8 mouse cellular contexts compared by ENCODE assay signal in the genomic region with DNA sequence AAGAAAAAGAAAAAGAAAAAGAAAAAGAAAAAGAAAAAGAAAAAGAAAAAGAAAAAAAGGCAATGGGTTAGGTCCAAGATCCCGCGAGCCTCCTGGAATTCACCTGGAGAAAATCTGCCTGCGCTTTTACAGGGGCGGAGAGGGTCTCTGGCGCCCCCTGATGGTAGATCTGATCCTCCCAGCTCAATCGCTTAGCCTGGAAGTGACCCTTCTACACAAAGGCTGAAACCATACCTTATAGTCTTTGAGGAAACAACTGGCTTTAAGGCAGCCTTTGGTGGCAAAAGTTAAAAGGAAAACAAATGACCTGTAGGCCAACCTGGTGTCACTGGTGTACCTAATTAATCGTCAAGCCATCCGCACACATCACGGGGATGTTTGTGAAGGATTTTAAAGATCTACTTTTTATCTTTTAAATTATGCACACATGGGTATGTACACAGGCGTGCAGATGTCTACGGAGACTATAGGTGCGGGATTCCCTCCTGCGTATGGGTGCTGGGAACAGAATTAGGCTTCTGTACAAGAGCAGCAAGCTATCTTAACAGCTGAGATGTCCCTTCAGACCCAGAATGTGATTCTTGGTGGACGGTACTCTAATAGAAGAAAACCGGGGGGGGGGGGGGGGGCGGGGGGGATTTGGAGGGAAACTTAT. TPM values are rescaled to one million over a fixed set of nuclear protein-coding genes. Genes with fewer than 3 reads are reported as not detected.
A peak's percentile ranks its signal among the peaks of the same experiment; 100 is the strongest.
DNase-seq lines count a peak whose midpoint lies in the region; ATAC-seq and TF ChIP-seq lines count a peak whose summit lies in the region.

No protein-coding gene starts in this region.

- no peak overlapping the region for H3K27ac ChIP-seq in heart, embryonic 11.5 days (ENCODE audit: low read depth, low read length)
- H3K27ac ChIP-seq in kidney, embryonic 14.5 days (ENCODE audit: low read depth, low read length), result no peak overlapping the region
- H3K27ac ChIP-seq in liver, embryonic 15.5 days (replicated peaks), result no peak overlapping the region
- H3K27ac ChIP-seq in testis, adult 2 months (ENCODE audit: control insufficient read depth, insufficient read depth, low read depth, low read length), result no peak overlapping the region

- H3K4me3 ChIP-seq in heart, embryonic 11.5 days (ENCODE audit: low read depth, low read length), result peak overlapping the region; percentile 44; the same call in 1 of the 2 replicates
- peak overlapping the region; percentile 46; the same call in 1 of the 2 replicates for H3K4me3 ChIP-seq in kidney, embryonic 14.5 days (ENCODE audit: low read length)
- H3K4me3 ChIP-seq in liver, embryonic 15.5 days (replicated peaks), result peak overlapping the region; percentile 34; the same call in 1 of the 2 replicates
- no peak overlapping the region for H3K4me3 ChIP-seq in testis, adult 2 months (ENCODE audit: control insufficient read depth, low read depth, low read length)

- no peaks in the 10 kb centered on the region for H3K9me3 ChIP-seq in heart, embryonic 11.5 days (replicated peaks; ENCODE audit: control insufficient read depth, low read length)
- H3K9me3 ChIP-seq in kidney, embryonic 14.5 days (ENCODE audit: control insufficient read depth, low read length), result no peaks in the 10 kb centered on the region
- H3K9me3 ChIP-seq in liver, embryonic 15.5 days (replicated peaks), result no peaks in the 10 kb centered on the region

- peaks cover 6% of the 10 kb centered on the region for H3K27me3 ChIP-seq in heart, embryonic 11.5 days (ENCODE audit: control insufficient read depth, insufficient read depth, low read length)
- H3K27me3 ChIP-seq in kidney, embryonic 14.5 days (ENCODE audit: control insufficient read depth, insufficient read depth, low read length), result no peaks in the 10 kb centered on the region; the same call in 1 of the 2 replicates
- H3K27me3 ChIP-seq in liver, embryonic 15.5 days, result peaks cover 47% of the 10 kb centered on the region
- H3K27me3 ChIP-seq in testis, adult 2 months (ENCODE audit: control insufficient read depth, insufficient read depth, low read length), result no peaks in the 10 kb centered on the region

- H3K36me3 ChIP-seq in heart, embryonic 11.5 days (ENCODE audit: control insufficient read depth, insufficient read depth, low read length), result no peaks in the 10 kb centered on the region
- no peaks in the 10 kb centered on the region for H3K36me3 ChIP-seq in kidney, embryonic 14.5 days (ENCODE audit: control insufficient read depth, insufficient read depth, low read length)
- no peaks in the 10 kb centered on the region for H3K36me3 ChIP-seq in liver, embryonic 15.5 days (replicated peaks)
- no peaks in the 10 kb centered on the region for H3K36me3 ChIP-seq in testis, adult 2 months (ENCODE audit: control insufficient read depth, insufficient read depth, low read length)

- peak overlapping the region; percentile 91 for H3K4me2 ChIP-seq in heart, embryonic 11.5 days
- H3K4me2 ChIP-seq in kidney, embryonic 14.5 days (replicated peaks; ENCODE audit: low read depth, low read length), result peak overlapping the region; percentile 96
- peak overlapping the region; percentile 66 for H3K4me2 ChIP-seq in liver, embryonic 15.5 days

- no peaks in the 10 kb centered on the region; the same call in 1 of the 2 replicates for H3K4me1 ChIP-seq in heart, embryonic 11.5 days (ENCODE audit: control insufficient read depth, insufficient read depth, low read length)
- no peaks in the 10 kb centered on the region for H3K4me1 ChIP-seq in kidney, embryonic 14.5 days (ENCODE audit: control insufficient read depth, insufficient read depth, low read length)
- peaks cover 9% of the 10 kb centered on the region for H3K4me1 ChIP-seq in liver, embryonic 15.5 days (replicated peaks)
- peaks cover 9% of the 10 kb centered on the region for H3K4me1 ChIP-seq in testis, adult 2 months (ENCODE audit: control insufficient read depth, insufficient read depth, low read length)

- peak; percentile 75 for TF ChIP-seq CTCF in testis, adult 2 months (IDR thresholded peaks at IDR 0.05; ENCODE audit: control insufficient read depth, insufficient read depth, insufficient replicate concordance, low read depth, low read length)

- DNase-seq in B cell, adult 2 months, result peak; percentile 76 to 78
- peak; percentile 68 to 73 for DNase-seq in adrenal gland, adult 18-20 months (ENCODE audit: low spot score in 2 of 2)
- DNase-seq in embryo, embryonic 11.5 days (ENCODE audit: low read depth, low spot score), result peak; percentile 71
- DNase-seq in neural tube, embryonic 10.5 days (ENCODE audit: extremely low spot score, low spot score), result peak; percentile 76

- no peak overlapping the region for H3K9ac ChIP-seq in heart, embryonic 11.5 days (ENCODE audit: low read depth, low read length)
- no peak overlapping the region for H3K9ac ChIP-seq in kidney, embryonic 14.5 days (ENCODE audit: low read depth, low read length)
- no peak overlapping the region for H3K9ac ChIP-seq in liver, embryonic 15.5 days

- no peak for TF ChIP-seq POLR2A in testis, adult 2 months (IDR thresholded peaks at IDR 0.05; ENCODE audit: control insufficient read depth, low read depth, low read length)

- no peak for ATAC-seq in heart, embryonic 11.5 days (replicated peaks; ENCODE audit: insufficient number of reproducible peaks, low FRiP score, low TSS enrichment)
- peak; percentile 79; the same call in 1 of the 2 replicates for ATAC-seq in kidney, embryonic 14.5 days (ENCODE audit: low FRiP score, low TSS enrichment)
- ATAC-seq in liver, embryonic 15.5 days (ENCODE audit: insufficient read depth), result no peak

- 37% methylated on average over 16 of the region's 16 CpGs for WGBS in heart, embryonic 11.5 days (ENCODE audit: insufficient replicate concordance)
- whole genome bisulfite sequencing in kidney, embryonic 14.5 days, result 42% methylated on average over 16 of the region's 16 CpGs
- WGBS in liver, embryonic 15.5 days (ENCODE audit: insufficient replicate concordance), result 30% methylated on average over 16 of the region's 16 CpGs

RNA-seq across cellular contexts. Expression of gene Esr2, which starts 0.9 kb away (rescaled TPM):
- total RNA-seq in adrenal gland, adult 18-20 months (2021), result under 1 TPM in 1 of 2 experiments, not detected in 1; 0.20 TPM
- 0.23 and 0.45 TPM in 2 replicates for polyA plus RNA-seq in heart, embryonic 11.5 days (2014; fragmentation: Nextera tagmentation; extraction: Ambion mirVana)
- 0.39 and 0.57 TPM in 2 replicates for polyA plus RNA-seq in kidney, embryonic 14.5 days (2014; fragmentation: Nextera tagmentation; extraction: Ambion mirVana)
- polyA plus RNA-seq in liver, embryonic 15.5 days (2015; fragmentation: Nextera tagmentation; extraction: Ambion mirVana), result 0.02 TPM in 1 of 2 replicates, not detected in the other
- 0.19 and 0.28 TPM in 2 replicates for polyA plus RNA-seq in testis, adult 2 months (2012; rRNA removed)
